Mouse (Mus musculus) stomach, embryonic 15.5 days (tissue): ENCODE measurements around the gene Disc1. TPM values are rescaled to one million over a fixed set of nuclear protein-coding genes. Genes with fewer than 3 reads are reported as not detected.

Experiments used
- ATAC-seq: fragments of 200-750 bp; cut with Nextera tagmentation; 2 replicates; pipeline ENCODE4 v1.8.0; 2017; ENCODE audit warnings: low read depth, moderate number of reproducible peaks, moderate TSS enrichment; ENCODE audit not compliant: insufficient read depth, low FRiP score
- H3K27ac ChIP-seq: fragments of 300-500 bp; sonication (generic); 2 replicates; pipeline ENCODE4 v1.5.1; 2015; ENCODE audit warnings: mild to moderate bottlenecking, inconsistent platforms
- H3K27me3 ChIP-seq: fragments of 300-500 bp; sonication (generic); replicated peaks from 2 replicates; pipeline ENCODE4 v1.6.1; 2015; ENCODE audit warnings: inconsistent platforms
- H3K36me3 ChIP-seq: fragments of 300-500 bp; sonication (generic); 2 replicates; pipeline ENCODE4 v1.6.1; 2015; ENCODE audit warnings: inconsistent platforms
- H3K4me1 ChIP-seq: fragments of 300-500 bp; sonication (generic); 2 replicates; pipeline ENCODE4 v1.6.1; 2015; ENCODE audit warnings: inconsistent platforms
- H3K4me2 ChIP-seq: fragments of 300-500 bp; sonication (generic); 2 replicates; pipeline ENCODE4 v1.6.1; 2015; ENCODE audit warnings: mild to moderate bottlenecking, inconsistent platforms
- H3K4me3 ChIP-seq: fragments of 300-500 bp; sonication (generic); replicated peaks from 2 replicates; pipeline ENCODE4 v1.5.1; 2015; ENCODE audit warnings: inconsistent platforms
- H3K9ac ChIP-seq: fragments of 300-500 bp; sonication (generic); 2 replicates; pipeline ENCODE4 v1.6.1; 2015; ENCODE audit warnings: inconsistent platforms
- H3K9me3 ChIP-seq: fragments of 300-500 bp; sonication (generic); 2 replicates; pipeline ENCODE4 v1.6.1; 2016; ENCODE audit warnings: inconsistent platforms
- WGBS: fragments of 180-500 bp; shearing (Covaris S2); methylation state at CpG from one replicate; pipeline ENCODE4 v1.1.7; 2015; 5-methylcytosine and 5-hydroxymethylcytosine counted together
- polyA plus RNA-seq: library from polyadenylated mRNA; unstranded; fragments of >200 nt; fragmentation: Nextera tagmentation; extraction: Ambion mirVana; gene quantifications from 2 replicates; pipeline ENCODE4 v1.2.1, GENCODE M21; 2015

The Disc1 gene
- polyA plus RNA-seq, 1 experiment from 2014 or later: 1.7 TPM

DNA sequence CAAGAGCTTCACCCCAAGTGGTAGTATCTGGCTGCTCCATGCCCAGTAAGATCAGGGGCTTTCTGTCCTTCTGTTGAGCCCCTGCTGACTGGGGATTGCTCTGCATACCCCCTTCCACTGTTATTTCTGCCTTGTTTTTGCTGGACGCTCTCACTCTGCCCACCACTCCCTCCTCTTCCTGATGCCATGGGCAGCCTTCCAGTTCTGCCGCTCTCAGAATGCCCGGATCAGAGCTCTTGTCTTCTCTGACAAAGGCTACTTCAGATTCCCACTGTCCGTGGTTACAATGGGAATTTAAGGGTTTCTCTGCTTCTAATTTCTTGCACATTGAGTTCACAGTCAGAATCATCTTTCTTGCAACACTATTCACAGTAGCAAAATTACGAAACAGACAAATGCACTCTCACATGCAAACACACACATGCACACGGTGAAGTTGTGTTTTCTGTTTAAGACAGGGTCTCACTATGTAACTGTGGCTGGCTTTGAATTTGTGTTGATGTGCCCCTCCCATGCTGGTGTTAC lies 214.2 kb downstream of the Disc1 start:
- 71% methylated on average over 6 of the region's 6 CpGs for WGBS
- no peak for ATAC-seq
- no peaks in the 10 kb centered on the region for H3K9me3 ChIP-seq

DNA sequence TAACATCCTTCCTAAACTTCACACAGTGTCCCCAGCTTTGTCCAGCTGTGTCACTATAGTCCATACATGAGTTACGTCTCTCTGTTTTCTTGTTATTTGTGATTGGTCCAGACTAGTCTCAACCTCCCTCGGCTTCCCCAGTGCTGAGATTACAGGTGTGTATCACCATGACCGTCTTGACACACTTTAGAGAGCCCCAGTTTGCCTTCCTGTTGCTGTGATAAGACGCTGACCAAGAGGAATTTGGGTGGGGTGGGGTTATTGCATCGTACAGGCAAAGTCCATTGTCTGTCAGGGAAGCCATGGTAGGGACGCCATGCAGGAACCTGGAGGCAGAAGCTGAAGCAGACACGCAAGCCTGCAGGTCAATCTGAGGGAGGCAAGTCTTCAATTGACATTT lies 216.3 kb downstream of the Disc1 start:
- H3K4me2 ChIP-seq: no peak overlapping the region
- peaks cover 4% of the 10 kb centered on the region; the same call in 1 of the 2 replicates for H3K4me1 ChIP-seq
- H3K4me3 ChIP-seq: no peak overlapping the region
- H3K9me3 ChIP-seq: no peaks in the 10 kb centered on the region
- no peaks in the 10 kb centered on the region for H3K36me3 ChIP-seq
- H3K27me3 ChIP-seq: no peaks in the 10 kb centered on the region
- no peak overlapping the region for H3K9ac ChIP-seq
- WGBS: 63% methylated on average over 7 of the region's 7 CpGs
- ATAC-seq: no peak
- no peak overlapping the region for H3K27ac ChIP-seq

More for the DNA sequence above, 214.2 kb downstream of the Disc1 start:
- H3K9ac ChIP-seq: no peak overlapping the region
- H3K27ac ChIP-seq: no peak overlapping the region
- no peaks in the 10 kb centered on the region for H3K36me3 ChIP-seq
- H3K4me1 ChIP-seq: peaks cover 4% of the 10 kb centered on the region; the same call in 1 of the 2 replicates
- no peak overlapping the region for H3K4me2 ChIP-seq
- H3K27me3 ChIP-seq: no peaks in the 10 kb centered on the region
- no peak overlapping the region for H3K4me3 ChIP-seq

DNA sequence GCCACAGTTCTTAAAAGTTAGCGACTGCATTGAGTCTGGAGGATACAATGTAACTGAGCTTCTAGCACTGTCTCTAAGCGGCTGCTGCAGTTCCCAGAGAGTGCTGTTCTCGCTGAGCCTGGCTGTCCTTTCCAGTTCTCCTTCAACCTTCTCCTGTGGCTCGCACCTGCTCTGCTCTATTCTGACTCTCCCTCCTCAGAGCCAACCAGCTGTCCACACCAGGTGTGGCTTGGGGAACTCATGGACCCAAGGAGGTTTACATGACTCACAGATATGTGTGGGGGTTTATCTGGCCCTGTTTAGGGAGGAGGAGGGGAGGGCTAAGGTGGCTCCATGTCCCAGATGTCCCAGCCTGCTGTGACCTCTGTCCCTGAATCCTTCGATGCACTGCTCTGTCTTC lies 217.4 kb downstream of the Disc1 start:
- peak; percentile 63; the same call in 1 of the 2 replicates for ATAC-seq
- H3K4me3 ChIP-seq: no peak overlapping the region

DNA sequence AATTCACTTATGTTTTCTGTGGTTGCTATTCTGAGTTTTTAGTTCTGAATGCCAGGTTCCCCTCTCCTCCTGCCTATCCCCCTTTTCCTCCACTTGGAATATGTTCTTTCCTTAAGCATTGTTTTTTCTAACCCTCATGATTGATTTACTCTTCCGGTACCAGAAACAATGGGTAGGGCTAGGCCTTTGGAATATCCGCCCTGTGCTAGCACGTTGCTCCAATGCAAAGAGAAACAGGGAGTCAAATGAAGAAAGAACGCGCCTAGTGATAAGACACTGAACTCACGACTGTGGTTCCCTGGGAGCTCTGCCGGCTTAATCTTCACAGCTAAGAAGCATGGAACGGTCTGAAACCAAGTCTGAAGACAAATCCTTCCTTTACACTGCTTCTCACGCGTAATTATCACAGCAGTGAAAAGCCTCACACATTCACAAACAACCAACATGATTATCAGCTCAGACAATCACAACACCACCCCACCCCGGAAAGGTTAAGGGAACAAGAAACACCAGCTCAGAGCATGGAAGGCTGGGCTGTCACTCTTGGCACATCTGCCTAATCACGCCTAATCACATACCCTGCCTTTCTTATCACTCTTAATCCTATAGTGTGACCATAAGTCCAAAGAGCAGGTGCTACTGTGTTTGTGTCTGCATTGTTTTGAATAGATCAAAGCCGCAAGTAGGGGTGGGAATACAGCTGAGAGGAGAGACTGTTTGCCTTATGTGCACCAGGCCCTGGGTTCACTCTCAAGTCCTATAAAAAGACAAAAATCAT lies 218.3 kb downstream of the Disc1 start:
- no peak overlapping the region for H3K9ac ChIP-seq
- H3K36me3 ChIP-seq: no peaks in the 10 kb centered on the region
- 48% methylated on average over 13 of the region's 13 CpGs for WGBS
- H3K4me2 ChIP-seq: no peak overlapping the region
- peak overlapping the region; percentile 59; the same call in 1 of the 2 replicates for H3K27ac ChIP-seq
- H3K9me3 ChIP-seq: no peaks in the 10 kb centered on the region
- H3K4me1 ChIP-seq: peaks cover 4% of the 10 kb centered on the region
- no peak overlapping the region for H3K4me3 ChIP-seq
- no peaks in the 10 kb centered on the region for H3K27me3 ChIP-seq
- ATAC-seq: peak; percentile 20; the same call in 1 of the 2 replicates

More for the DNA sequence above, 217.4 kb downstream of the Disc1 start:
- Histone ChIP-seq H3K4me2 (no peak overlapping the region), H3K9ac (no peak overlapping the region), H3K27ac (peak overlapping the region; percentile 59; the same call in 1 of the 2 replicates), H3K36me3 (no peaks in the 10 kb centered on the region), H3K27me3 (no peaks in the 10 kb centered on the region), H3K9me3 (no peaks in the 10 kb centered on the region), H3K4me1 (peaks cover 4% of the 10 kb centered on the region; the same call in 1 of the 2 replicates)
- 64% methylated on average over 5 of the region's 5 CpGs for WGBS

DNA sequence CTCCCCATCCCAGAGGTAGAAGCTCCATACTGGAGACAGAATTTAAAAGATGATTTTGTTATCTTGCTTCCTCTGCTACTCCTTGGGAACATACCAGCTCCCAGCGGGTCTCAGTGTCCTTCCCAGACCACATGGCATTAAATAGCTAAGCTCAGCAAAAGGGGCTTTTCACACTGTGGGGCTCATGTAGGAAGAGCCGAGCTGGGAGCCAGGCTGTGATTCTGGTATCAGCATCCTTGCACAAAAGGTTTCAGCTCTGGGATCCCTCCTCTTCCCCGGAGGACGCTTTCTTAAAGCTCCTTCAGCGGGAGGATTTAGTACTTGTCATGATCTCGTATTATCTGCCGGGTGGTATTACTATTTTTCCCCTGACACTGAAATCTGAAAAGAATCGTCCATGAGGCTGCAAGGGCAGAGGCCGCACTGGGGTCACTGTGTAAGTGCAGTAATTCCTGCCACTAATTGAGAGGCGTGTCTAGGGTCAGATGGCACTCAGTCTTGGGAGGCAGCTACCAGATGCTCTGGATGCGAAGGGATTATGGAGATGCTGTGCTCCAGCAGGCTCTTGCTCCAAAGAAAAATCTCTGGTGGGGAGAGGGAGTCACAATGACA lies 223.2 kb downstream of the Disc1 start:
- Histone ChIP-seq H3K4me3 (no peak overlapping the region), H3K27me3 (no peaks in the 10 kb centered on the region), H3K9ac (no peak overlapping the region), H3K9me3 (no peaks in the 10 kb centered on the region), H3K4me1 (peaks cover 4% of the 10 kb centered on the region; the same call in 1 of the 2 replicates), H3K27ac (no peak overlapping the region), H3K4me2 (no peak overlapping the region), H3K36me3 (no peaks in the 10 kb centered on the region)
- no peak for ATAC-seq
- WGBS: 26% methylated on average over 11 of the region's 11 CpGs

DNA sequence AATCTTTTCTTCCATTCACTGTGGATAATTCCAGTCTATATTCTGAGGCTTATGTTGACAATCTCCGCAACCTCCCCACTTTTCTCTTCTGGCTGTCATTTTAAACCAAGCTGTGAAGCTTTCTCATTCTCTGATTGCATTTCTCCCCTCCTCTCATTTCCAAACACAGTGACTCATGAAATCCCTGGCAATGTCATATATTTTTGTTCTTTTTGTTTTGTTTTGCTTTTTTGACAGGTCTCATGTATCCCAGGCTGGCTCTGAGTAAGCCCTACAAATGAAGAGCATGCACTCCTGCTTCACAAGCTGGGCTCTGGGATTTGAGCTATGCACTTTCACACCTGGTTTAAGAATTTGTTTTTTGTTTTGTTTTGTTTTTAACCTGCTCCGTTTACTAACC lies 225.2 kb downstream of the Disc1 start:
- H3K27ac ChIP-seq: no peak overlapping the region
- ATAC-seq: no peak
- H3K27me3 ChIP-seq: no peaks in the 10 kb centered on the region
- H3K4me3 ChIP-seq: no peak overlapping the region
- no peak overlapping the region for H3K4me2 ChIP-seq
- no peaks in the 10 kb centered on the region for H3K36me3 ChIP-seq
- peaks cover 12% of the 10 kb centered on the region; the same call in 1 of the 2 replicates for H3K4me1 ChIP-seq
- H3K9ac ChIP-seq: no peak overlapping the region
- no peaks in the 10 kb centered on the region for H3K9me3 ChIP-seq
- WGBS: 86% methylated on average over 2 of the region's 2 CpGs

DNA sequence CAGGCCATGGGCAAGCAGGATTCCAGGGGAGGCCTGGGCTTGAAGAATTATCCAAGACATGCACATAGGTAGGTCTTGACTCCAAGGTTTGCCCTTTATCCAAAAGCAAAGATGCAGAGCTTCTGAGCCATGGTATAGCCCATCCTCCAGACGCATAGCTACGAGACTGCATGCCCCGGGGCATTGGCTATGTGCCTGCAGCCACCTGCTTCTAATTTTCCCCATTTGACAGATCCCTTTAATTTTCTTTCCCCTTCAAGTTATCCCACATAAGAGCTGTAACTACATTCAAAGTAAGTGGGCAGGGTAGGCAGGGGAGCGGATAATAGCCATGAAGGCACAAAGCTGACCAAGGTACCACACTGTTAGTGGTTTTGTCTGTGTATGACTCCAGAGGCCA lies 225.9 kb downstream of the Disc1 start:
- no peaks in the 10 kb centered on the region for H3K9me3 ChIP-seq
- no peak for ATAC-seq
- no peak overlapping the region for H3K27ac ChIP-seq
- H3K36me3 ChIP-seq: no peaks in the 10 kb centered on the region
- peaks cover 12% of the 10 kb centered on the region; the same call in 1 of the 2 replicates for H3K4me1 ChIP-seq
- WGBS: 78% methylated on average over 4 of the region's 4 CpGs
- no peak overlapping the region for H3K4me2 ChIP-seq
- H3K4me3 ChIP-seq: no peak overlapping the region
- no peaks in the 10 kb centered on the region for H3K27me3 ChIP-seq
- no peak overlapping the region for H3K9ac ChIP-seq

DNA sequence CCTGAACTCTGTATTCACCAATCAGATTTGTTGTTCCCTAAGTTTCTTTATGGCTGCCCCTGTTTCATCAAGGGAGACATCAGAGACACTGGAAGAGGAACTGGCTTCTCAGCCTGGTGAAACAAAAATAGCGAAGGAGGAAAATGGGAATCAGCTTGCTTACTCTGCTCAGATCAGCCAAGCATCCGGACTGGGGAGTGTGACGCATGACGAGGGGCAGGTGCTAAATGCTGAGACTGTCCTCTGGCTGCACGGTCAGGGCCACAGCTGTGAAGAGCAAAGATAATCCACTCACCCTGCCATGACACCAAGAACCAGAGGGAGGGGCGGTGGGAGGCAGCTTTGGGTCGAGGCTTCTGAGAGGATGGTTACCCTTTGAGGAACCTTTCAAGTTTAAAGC lies 228.5 kb downstream of the Disc1 start:
- Histone ChIP-seq H3K4me3 (no peak overlapping the region), H3K27me3 (no peaks in the 10 kb centered on the region), H3K4me2 (no peak overlapping the region), H3K9me3 (no peaks in the 10 kb centered on the region), H3K9ac (no peak overlapping the region), H3K36me3 (no peaks in the 10 kb centered on the region), H3K27ac (no peak overlapping the region; the same call in 1 of the 2 replicates), H3K4me1 (peaks cover 9% of the 10 kb centered on the region; the same call in 1 of the 2 replicates)
- 28% methylated on average over 7 of the region's 7 CpGs for WGBS
- no peak for ATAC-seq

DNA sequence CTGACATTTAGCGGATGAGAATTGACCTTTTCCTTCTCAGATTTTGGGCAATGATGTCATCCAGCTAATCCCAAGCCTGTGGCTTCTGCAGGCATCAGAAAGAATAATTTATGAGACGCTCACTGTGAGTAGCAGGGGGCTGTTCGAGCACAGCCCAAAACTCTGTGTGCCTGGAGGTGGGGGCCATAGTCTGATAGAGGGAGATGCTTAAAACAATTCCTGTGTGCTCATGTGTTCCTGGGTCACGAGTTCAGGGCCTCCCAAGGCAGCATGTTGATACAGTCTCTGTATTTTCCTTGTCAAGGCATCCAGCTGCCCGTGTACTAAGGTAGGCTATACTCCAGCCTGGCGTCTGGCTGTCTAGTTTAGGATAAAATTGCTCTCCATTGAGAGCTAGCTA lies 229.5 kb downstream of the Disc1 start:
- no peak overlapping the region for H3K27ac ChIP-seq
- no peak for ATAC-seq
- no peaks in the 10 kb centered on the region for H3K36me3 ChIP-seq
- WGBS: 66% methylated on average over 6 of the region's 6 CpGs
- no peak overlapping the region for H3K4me3 ChIP-seq
- peaks cover 13% of the 10 kb centered on the region; the same call in 1 of the 2 replicates for H3K4me1 ChIP-seq
- H3K27me3 ChIP-seq: no peaks in the 10 kb centered on the region
- no peaks in the 10 kb centered on the region for H3K9me3 ChIP-seq
- H3K9ac ChIP-seq: no peak overlapping the region
- no peak overlapping the region for H3K4me2 ChIP-seq

DNA sequence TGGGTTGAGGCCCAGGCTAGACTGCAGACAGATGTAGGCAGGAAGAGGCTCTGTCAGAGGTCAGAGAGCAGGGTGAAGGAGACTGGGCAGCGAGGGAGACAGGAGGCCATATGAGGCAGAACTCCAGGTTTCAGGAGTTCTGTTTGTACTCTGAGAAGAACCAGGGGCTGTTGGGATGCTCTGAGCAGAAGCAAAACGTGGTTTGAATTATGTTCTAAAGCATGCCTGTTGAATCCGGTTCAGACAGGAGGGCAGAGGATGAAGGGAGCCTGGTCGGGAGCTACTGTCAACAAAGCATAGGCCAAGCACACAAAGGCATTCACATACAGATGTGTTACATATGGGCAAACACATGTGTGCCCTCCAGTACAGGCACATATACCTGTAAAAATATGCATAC lies 230.9 kb downstream of the Disc1 start:
- Histone ChIP-seq H3K4me1 (peaks cover 19% of the 10 kb centered on the region; the same call in 1 of the 2 replicates), H3K27me3 (no peaks in the 10 kb centered on the region), H3K27ac (no peak overlapping the region), H3K4me2 (no peak overlapping the region), H3K9ac (no peak overlapping the region), H3K4me3 (no peak overlapping the region), H3K36me3 (no peaks in the 10 kb centered on the region), H3K9me3 (no peaks in the 10 kb centered on the region)
- no peak for ATAC-seq
- WGBS: 54% methylated on average over 4 of the region's 4 CpGs

DNA sequence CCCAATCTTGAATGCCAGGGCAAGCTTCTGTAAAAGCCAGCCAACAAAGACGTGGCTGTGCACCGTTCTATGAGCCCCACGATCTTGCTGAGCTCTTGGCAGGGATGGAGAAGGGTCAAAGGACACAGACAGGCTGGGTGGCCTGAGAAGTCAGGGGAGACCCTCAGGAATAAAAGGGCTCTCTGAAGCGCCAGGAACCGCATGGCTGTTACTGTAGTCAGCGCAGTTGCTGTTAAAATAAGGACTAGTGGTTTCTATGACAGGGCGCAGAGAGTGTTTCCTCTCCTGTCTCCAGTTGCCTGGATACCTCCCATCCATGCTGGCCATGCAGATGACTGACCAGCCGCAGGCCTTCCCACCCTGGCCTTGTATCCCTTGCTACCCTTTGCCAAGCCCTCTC lies 231.4 kb downstream of the Disc1 start:
- H3K27ac ChIP-seq: no peak overlapping the region
- no peak for ATAC-seq
- H3K36me3 ChIP-seq: no peaks in the 10 kb centered on the region
- H3K9ac ChIP-seq: no peak overlapping the region
- peaks cover 19% of the 10 kb centered on the region; the same call in 1 of the 2 replicates for H3K4me1 ChIP-seq
- no peak overlapping the region for H3K4me3 ChIP-seq
- no peaks in the 10 kb centered on the region for H3K27me3 ChIP-seq
- no peak overlapping the region for H3K4me2 ChIP-seq
- no peaks in the 10 kb centered on the region for H3K9me3 ChIP-seq
- WGBS: 81% methylated on average over 8 of the region's 8 CpGs
